Mouse (Mus musculus): ENCODE data around the gene Lrpap1. TPM values are rescaled to one million over a fixed set of nuclear protein-coding genes. Genes with fewer than 3 reads are reported as not detected.

Lrpap1 gene
- polyA plus RNA-seq, 1 experiment from 2014 or later: 158 TPM

GRCm38 (mm10) chr5:35132278-35132980 is 26.9 kb upstream of the Lrpap1 start:
- Histone ChIP-seq H3K4me1 (ENCODE audit: control insufficient read depth, insufficient read depth, low read length) (no peaks in the 10 kb centered on the region), H3K27me3 (replicated peaks; ENCODE audit: control insufficient read depth, insufficient read depth, low read length) (no peaks in the 10 kb centered on the region), H3K36me3 (ENCODE audit: control insufficient read depth, insufficient read depth, low read length) (no peaks in the 10 kb centered on the region), H3K4me3 (ENCODE audit: low read depth, low read length) (no peak overlapping the region), H3K9me3 (ENCODE audit: control insufficient read depth, low read length) (no peaks in the 10 kb centered on the region), H3K27ac (replicated peaks; ENCODE audit: low read depth, low read length) (no peak overlapping the region), H3K9ac (ENCODE audit: low read depth, low read length) (no peak overlapping the region), H3K4me2 (ENCODE audit: low read depth, low read length) (no peak overlapping the region)
- no peak for ATAC-seq (ENCODE audit: low read depth)
- WGBS: 88% methylated on average over 9 of the region's 9 CpGs
- DNase-seq (ENCODE audit: low spot score): no peak

DNA sequence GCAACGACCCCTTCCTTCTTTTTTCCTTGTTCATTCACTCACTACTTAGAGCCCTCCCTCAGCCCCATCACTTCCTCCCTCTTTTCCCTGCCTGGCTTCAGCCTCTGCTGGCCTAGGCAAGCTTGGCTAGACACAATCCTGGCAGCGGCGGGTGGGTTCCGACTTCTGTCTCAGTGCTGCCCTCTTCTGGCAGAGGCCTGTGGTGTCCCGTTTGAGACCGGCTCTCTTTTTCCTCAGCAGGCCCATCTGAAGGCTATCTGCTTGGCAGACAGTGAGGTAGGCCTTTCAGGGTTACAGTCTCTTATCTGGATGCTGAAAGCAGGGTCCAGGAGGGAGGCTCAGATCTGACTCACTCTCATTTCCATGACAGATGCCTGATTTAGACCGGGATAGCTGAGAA is 26.2 kb upstream of the Lrpap1 start:
- DNase-seq (ENCODE audit: low spot score) (peak; percentile 87), ATAC-seq (ENCODE audit: low read depth) (peak; percentile 53; the same call in 1 of the 2 replicates)
- Histone ChIP-seq H3K4me2 (ENCODE audit: low read depth, low read length) (no peak overlapping the region), H3K4me1 (ENCODE audit: control insufficient read depth, insufficient read depth, low read length) (no peaks in the 10 kb centered on the region), H3K9me3 (ENCODE audit: control insufficient read depth, low read length) (no peaks in the 10 kb centered on the region), H3K36me3 (ENCODE audit: control insufficient read depth, insufficient read depth, low read length) (no peaks in the 10 kb centered on the region), H3K27me3 (replicated peaks; ENCODE audit: control insufficient read depth, insufficient read depth, low read length) (no peaks in the 10 kb centered on the region), H3K27ac (replicated peaks; ENCODE audit: low read depth, low read length) (no peak overlapping the region), H3K9ac (ENCODE audit: low read depth, low read length) (no peak overlapping the region), H3K4me3 (ENCODE audit: low read depth, low read length) (no peak overlapping the region)
- WGBS: 8% methylated on average over 7 of the region's 7 CpGs

- Histone ChIP-seq H3K4me1 (ENCODE audit: control insufficient read depth, insufficient read depth, low read length) (no peaks in the 10 kb centered on the region), H3K36me3 (ENCODE audit: control insufficient read depth, insufficient read depth, low read length) (no peaks in the 10 kb centered on the region), H3K4me2 (ENCODE audit: low read depth, low read length) (no peak overlapping the region), H3K4me3 (ENCODE audit: low read depth, low read length) (no peak overlapping the region), H3K27me3 (replicated peaks; ENCODE audit: control insufficient read depth, insufficient read depth, low read length) (no peaks in the 10 kb centered on the region), H3K9ac (ENCODE audit: low read depth, low read length) (no peak overlapping the region), H3K27ac (replicated peaks; ENCODE audit: low read depth, low read length) (no peak overlapping the region), H3K9me3 (ENCODE audit: control insufficient read depth, low read length) (no peaks in the 10 kb centered on the region)
- no peak for ATAC-seq (ENCODE audit: low read depth)
- no peak for DNase-seq (ENCODE audit: low spot score)
- 31% methylated on average over 1 of the region's 1 CpGs for WGBS
These were observed 25.7 kb upstream of the Lrpap1 start for GRCm38 (mm10) chr5:35131237-35131636.

GRCm38 (mm10) chr5:35129767-35130191 is 24.2 kb upstream of the Lrpap1 start:
- Histone ChIP-seq H3K27me3 (replicated peaks; ENCODE audit: control insufficient read depth, insufficient read depth, low read length) (no peaks in the 10 kb centered on the region), H3K4me1 (ENCODE audit: control insufficient read depth, insufficient read depth, low read length) (no peaks in the 10 kb centered on the region), H3K4me3 (ENCODE audit: low read depth, low read length) (no peak overlapping the region), H3K27ac (replicated peaks; ENCODE audit: low read depth, low read length) (no peak overlapping the region), H3K9me3 (ENCODE audit: control insufficient read depth, low read length) (no peaks in the 10 kb centered on the region), H3K4me2 (ENCODE audit: low read depth, low read length) (no peak overlapping the region), H3K9ac (ENCODE audit: low read depth, low read length) (no peak overlapping the region), H3K36me3 (ENCODE audit: control insufficient read depth, insufficient read depth, low read length) (no peaks in the 10 kb centered on the region)
- ATAC-seq (ENCODE audit: low read depth): no peak
- DNase-seq (ENCODE audit: low spot score): no peak
- 90% methylated on average over 7 of the region's 7 CpGs for WGBS

DNA sequence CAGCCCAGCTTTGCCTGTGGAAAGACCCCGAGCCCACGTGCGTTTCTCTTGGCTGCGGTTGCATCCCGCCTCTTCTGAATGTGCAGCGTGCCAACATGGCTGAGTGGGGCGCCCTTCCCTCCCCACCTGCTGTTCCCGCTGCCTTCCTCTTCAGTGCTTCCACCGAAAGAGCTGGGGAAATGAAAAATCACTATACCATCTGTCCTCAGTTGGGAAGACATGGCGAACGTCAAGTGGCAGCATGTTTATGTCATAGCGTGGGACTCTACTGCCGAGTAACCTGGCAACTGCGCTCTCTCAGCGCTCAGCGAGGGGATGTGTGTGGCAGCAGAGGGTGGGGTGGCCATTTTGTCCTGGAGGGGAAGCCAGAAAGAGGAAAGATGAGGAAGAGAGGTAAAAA is 23.6 kb upstream of the Lrpap1 start:
- no peaks in the 10 kb centered on the region for H3K27me3 ChIP-seq (replicated peaks; ENCODE audit: control insufficient read depth, insufficient read depth, low read length)
- H3K27ac ChIP-seq (replicated peaks; ENCODE audit: low read depth, low read length): no peak overlapping the region
- 84% methylated on average over 16 of the region's 16 CpGs for WGBS
- no peak overlapping the region for H3K9ac ChIP-seq (ENCODE audit: low read depth, low read length)
- H3K4me1 ChIP-seq (ENCODE audit: control insufficient read depth, insufficient read depth, low read length): no peaks in the 10 kb centered on the region
- H3K36me3 ChIP-seq (ENCODE audit: control insufficient read depth, insufficient read depth, low read length): no peaks in the 10 kb centered on the region
- no peak overlapping the region for H3K4me2 ChIP-seq (ENCODE audit: low read depth, low read length)
- DNase-seq (ENCODE audit: low spot score): no peak
- H3K9me3 ChIP-seq (ENCODE audit: control insufficient read depth, low read length): no peaks in the 10 kb centered on the region
- no peak for ATAC-seq (ENCODE audit: low read depth)
- H3K4me3 ChIP-seq (ENCODE audit: low read depth, low read length): no peak overlapping the region

DNA sequence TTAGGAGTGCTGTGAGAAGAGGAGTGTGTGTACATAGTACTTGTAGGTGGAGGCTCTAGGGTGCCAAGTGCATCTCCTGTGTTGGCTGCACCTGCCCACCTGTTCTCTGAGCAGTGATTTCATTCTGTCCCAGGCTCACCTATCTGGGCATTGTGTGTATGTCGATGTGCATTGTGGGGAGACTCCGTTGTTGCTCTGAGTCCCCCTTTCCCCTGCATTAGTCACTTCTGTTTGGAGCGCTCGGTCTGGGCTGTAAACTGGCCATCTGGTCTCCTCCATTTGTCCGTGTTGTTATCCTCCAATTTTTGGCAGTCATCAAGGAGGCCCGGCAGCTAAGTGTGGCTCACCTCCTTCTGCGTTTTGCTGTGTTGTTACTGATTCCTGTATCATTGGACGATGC is 14.5 kb upstream of the Lrpap1 start:
- H3K9ac ChIP-seq (ENCODE audit: low read depth, low read length): no peak overlapping the region
- WGBS: 87% methylated on average over 8 of the region's 8 CpGs
- DNase-seq (ENCODE audit: low spot score) (no peak), ATAC-seq (ENCODE audit: low read depth) (no peak)
- H3K36me3 ChIP-seq (ENCODE audit: control insufficient read depth, insufficient read depth, low read length): no peaks in the 10 kb centered on the region
- 0 out of 2 replicates have a peak, but pooled peaks cover 6% of the 10 kb centered on the region for H3K4me1 ChIP-seq (ENCODE audit: control insufficient read depth, insufficient read depth, low read length)
- H3K4me3 ChIP-seq (ENCODE audit: low read depth, low read length): no peak overlapping the region
- no peaks in the 10 kb centered on the region for H3K9me3 ChIP-seq (ENCODE audit: control insufficient read depth, low read length)
- no peak overlapping the region for H3K27ac ChIP-seq (replicated peaks; ENCODE audit: low read depth, low read length)
- no peaks in the 10 kb centered on the region for H3K27me3 ChIP-seq (replicated peaks; ENCODE audit: control insufficient read depth, insufficient read depth, low read length)
- H3K4me2 ChIP-seq (ENCODE audit: low read depth, low read length): no peak overlapping the region

GRCm38 (mm10) chr5:35118418-35118817 is 12.9 kb upstream of the Lrpap1 start:
- Histone ChIP-seq H3K27ac (replicated peaks; ENCODE audit: low read depth, low read length) (no peak overlapping the region), H3K9me3 (ENCODE audit: control insufficient read depth, low read length) (no peaks in the 10 kb centered on the region), H3K9ac (ENCODE audit: low read depth, low read length) (no peak overlapping the region), H3K4me2 (ENCODE audit: low read depth, low read length) (no peak overlapping the region), H3K27me3 (replicated peaks; ENCODE audit: control insufficient read depth, insufficient read depth, low read length) (no peaks in the 10 kb centered on the region), H3K4me3 (ENCODE audit: low read depth, low read length) (no peak overlapping the region), H3K36me3 (ENCODE audit: control insufficient read depth, insufficient read depth, low read length) (no peaks in the 10 kb centered on the region), H3K4me1 (ENCODE audit: control insufficient read depth, insufficient read depth, low read length) (0 out of 2 replicates have a peak, but pooled peaks cover 6% of the 10 kb centered on the region)
- DNase-seq (ENCODE audit: low spot score) (peak; percentile 22), ATAC-seq (ENCODE audit: low read depth) (no peak)
- 95% methylated on average over 2 of the region's 2 CpGs for WGBS

DNA sequence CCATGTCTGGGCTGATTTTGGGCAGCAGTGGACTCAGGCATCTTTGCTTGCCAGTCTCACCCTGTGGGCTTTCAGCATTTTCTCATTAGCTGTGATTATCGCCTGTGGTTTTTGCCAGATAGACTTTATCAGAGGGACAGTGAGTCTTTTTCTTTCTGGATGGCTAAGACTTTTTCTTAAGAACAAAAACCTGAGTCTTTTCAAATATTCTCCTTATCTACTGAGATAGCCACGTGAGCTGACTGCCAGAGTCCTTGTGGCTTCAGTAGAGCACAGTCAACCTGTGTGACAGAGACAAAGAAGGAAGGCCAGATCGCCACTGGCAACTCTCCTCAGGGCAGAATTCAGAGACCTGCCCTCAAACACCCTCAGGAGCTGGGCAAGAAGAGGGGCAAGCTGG is 12.1 kb upstream of the Lrpap1 start:
- Histone ChIP-seq H3K4me1 (ENCODE audit: control insufficient read depth, insufficient read depth, low read length) (0 out of 2 replicates have a peak, but pooled peaks cover 6% of the 10 kb centered on the region), H3K36me3 (ENCODE audit: control insufficient read depth, insufficient read depth, low read length) (no peaks in the 10 kb centered on the region), H3K27me3 (replicated peaks; ENCODE audit: control insufficient read depth, insufficient read depth, low read length) (no peaks in the 10 kb centered on the region), H3K4me3 (ENCODE audit: low read depth, low read length) (no peak overlapping the region), H3K4me2 (ENCODE audit: low read depth, low read length) (no peak overlapping the region), H3K27ac (replicated peaks; ENCODE audit: low read depth, low read length) (no peak overlapping the region), H3K9ac (ENCODE audit: low read depth, low read length) (no peak overlapping the region), H3K9me3 (ENCODE audit: control insufficient read depth, low read length) (no peaks in the 10 kb centered on the region)
- no peak for ATAC-seq (ENCODE audit: low read depth)
- WGBS: 73% methylated on average over 3 of the region's 3 CpGs
- no peak for DNase-seq (ENCODE audit: low spot score)

DNA sequence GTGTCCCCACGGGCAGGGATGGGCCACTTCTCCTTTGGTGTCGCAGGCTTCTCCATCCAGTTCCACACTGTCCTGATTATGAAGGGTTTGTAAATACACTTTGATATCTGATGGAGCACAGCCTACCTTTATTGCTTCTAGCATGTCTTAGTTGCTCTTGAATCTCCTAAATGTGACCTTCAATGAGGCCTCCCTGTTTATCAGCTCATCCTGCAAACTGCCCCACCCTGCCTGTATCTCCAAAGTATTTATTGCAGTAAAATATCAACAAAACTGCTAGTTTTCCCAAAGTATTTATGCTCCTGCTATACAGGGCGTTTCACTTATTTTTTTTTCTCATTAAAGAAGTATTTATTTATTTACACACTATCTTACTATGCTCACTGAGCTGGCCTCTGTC is 10.4 kb upstream of the Lrpap1 start:
- H3K9me3 ChIP-seq (ENCODE audit: control insufficient read depth, low read length): no peaks in the 10 kb centered on the region
- no peak overlapping the region for H3K27ac ChIP-seq (replicated peaks; ENCODE audit: low read depth, low read length)
- H3K4me2 ChIP-seq (ENCODE audit: low read depth, low read length): no peak overlapping the region
- DNase-seq (ENCODE audit: low spot score) (no peak), ATAC-seq (ENCODE audit: low read depth) (no peak)
- no peaks in the 10 kb centered on the region for H3K36me3 ChIP-seq (ENCODE audit: control insufficient read depth, insufficient read depth, low read length)
- WGBS: 77% methylated on average over 3 of the region's 3 CpGs
- H3K9ac ChIP-seq (ENCODE audit: low read depth, low read length): no peak overlapping the region
- H3K4me1 ChIP-seq (ENCODE audit: control insufficient read depth, insufficient read depth, low read length): 0 out of 2 replicates have a peak, but pooled peaks cover 6% of the 10 kb centered on the region
- H3K4me3 ChIP-seq (ENCODE audit: low read depth, low read length): no peak overlapping the region
- H3K27me3 ChIP-seq (replicated peaks; ENCODE audit: control insufficient read depth, insufficient read depth, low read length): no peaks in the 10 kb centered on the region
